Mouse (Mus musculus) left cerebral cortex, postnatal 14 days (tissue): ENCODE measurements at regions not wholly inside any gene's neighbourhood (a gene's known extent, or its start where the extent isn't known, plus 50 kb on each side); places are given as distances from the start of the nearest gene placed in this dataset.
A peak's percentile ranks its signal among the peaks of the same experiment; 100 is the strongest.

Experiments used
- DNase-seq, 2 experiments: peaks; one replicate each; pipeline ENCODE4 v3.0.0; 2021 to 2022; ENCODE audit warnings: low spot score in 2 of 2, mixed read lengths in 1 of 2
- intact Hi-C: fragments of 180-260 bp; cut with DNase I; formaldehyde crosslinking; loops from one replicate; pipeline ENCODE4 v1.15.1; 2025

DNA sequence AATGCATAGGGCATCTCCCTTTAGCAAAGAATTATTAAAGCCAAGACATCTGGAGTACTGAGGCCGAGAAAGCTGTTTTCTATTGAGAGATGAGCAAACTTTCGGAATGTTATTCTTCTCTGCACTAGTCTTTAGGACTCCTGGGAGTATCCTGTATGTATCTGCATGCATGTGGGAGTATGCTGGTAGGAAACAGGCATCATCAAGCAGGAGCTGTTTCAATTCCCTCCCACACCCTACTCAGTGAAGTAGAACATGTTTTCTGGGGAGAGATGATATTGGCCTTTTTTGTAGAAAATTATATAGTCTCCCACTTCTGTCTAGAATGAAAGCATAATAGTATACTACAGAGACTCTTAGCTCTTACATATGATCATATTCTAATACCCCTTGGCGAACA, 76.1 kb upstream of the P3h2 start:
- DNase-seq = peak in 1 of 2 experiments; percentile 14

DNA sequence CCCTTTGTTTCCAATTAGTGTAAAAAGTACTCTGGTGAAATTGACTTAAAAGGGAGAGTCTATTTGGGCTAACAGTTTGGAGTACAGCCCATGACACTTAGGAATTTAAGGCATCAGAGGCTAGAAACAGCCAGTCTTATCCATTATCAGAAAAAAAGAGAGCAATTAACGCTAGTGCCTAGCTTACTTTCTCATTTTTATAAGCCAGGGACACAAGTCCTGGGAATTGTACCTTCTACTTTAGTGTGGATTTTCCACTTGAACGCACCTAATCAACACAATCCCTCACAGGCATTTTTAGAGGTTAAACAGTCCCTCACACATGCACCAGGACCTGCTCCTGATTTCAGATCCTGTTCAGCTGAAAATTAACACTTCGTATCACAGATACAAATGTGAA, 65.9 kb upstream of the P3h2 start:
- intact Hi-C loops = no loop called here
- no peak for DNase-seq

More for the DNA sequence above, 76.1 kb upstream of the P3h2 start:
- intact Hi-C loops = no loop called here

DNA sequence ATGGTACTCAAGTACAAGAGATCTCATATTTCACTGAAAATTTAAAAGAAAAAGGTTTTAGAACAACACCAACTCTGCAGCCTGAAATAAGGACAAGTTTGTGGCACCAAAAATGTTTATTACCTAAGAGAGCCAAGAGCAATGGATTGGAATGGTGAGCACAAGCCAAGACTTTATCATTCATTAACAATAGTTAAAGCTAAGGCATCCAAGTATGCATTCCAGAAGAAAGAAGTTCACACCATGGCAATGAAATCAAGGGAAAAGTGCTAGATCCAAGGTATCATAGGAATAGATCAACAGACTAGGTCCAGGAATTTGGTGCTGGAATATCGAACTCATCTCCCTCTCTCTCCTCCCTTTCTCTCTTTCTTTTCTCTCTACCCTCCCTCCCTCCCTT, 63.8 kb upstream of the P3h2 start:
- DNase-seq = no peak
- intact Hi-C loops = no loop called here

DNA sequence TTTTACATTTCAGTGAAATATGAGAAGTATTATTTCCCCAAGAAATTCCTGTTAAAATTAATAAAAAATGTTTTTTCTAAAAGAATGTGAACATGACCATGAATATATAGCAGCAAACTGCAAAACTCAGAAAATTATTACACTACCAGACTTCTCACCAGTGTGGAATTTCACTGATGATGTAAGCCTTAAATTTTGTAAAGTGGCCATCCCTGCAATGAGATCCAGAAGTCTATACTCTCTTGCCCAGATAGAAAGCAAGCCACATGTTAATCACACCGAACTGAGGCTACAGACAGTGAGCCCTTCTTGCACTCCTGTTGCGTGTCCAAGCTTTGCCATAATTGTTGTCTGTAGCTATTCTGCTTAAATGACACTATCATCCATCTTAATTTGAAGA, 62.6 kb upstream of the P3h2 start:
- DNase-seq = no peak
- intact Hi-C loops = no loop called here

DNA sequence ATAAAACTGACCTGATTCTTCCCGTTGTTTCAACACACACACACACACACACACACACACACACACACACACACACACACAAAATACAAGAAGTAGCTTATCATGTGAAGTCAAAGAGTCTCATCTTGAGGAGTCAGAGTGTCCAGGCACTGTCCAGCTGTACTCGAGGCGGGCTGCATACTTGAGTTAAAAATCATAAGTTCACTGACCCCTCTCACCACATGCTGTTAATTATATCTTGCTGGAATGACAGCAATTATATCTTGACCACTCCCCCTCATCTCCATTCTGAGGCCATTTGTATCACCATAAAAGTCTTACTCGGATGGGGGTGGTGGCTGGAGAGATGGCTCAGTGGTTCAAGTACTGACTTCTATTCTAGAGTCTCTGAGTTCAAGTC, 58.5 kb upstream of the P3h2 start:
- intact Hi-C loops = no loop called here
- no peak for DNase-seq

DNA sequence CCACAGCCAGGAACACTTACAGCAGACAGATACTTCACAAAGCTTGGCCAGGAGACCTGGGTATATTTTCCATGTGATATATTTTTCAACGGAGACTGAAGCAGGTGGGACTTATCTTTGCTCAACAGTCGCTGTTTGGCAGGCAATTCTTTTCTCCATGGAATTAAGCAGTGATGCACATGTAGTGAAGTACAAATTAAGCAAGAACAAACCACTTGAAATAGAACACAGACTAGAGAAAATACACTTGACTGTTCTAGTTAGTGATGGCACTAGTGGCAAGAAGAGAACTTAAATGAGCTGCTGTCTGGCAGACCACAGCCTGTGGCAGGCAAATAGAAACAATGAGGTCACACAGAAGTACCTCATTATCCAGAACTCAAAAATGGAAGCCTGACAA, 57.8 kb upstream of the P3h2 start:
- DNase-seq = peak in 1 of 2 experiments; percentile 20
- intact Hi-C loops = no loop called here

DNA sequence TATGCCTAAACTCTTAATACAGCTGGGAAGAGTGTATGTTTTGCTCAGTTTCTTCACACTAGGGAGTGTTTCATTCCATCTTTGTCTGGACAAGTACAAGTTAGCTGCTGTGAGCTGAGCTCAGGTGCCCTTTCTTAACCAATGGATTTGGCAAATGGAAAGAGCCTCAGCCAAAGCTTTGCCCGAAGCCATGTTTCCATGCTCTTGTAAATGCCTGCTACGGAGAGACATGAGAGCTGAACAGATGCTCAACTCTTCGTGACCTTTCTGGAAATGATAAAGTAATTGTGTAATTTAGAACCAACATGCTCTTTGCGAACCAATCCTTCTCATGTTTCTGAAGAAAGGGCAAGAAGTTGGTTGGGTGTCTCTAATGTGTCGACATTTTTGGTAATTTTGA, 52.0 kb upstream of the P3h2 start:
- DNase-seq = no peak
- intact Hi-C loops = no loop called here
